Mouse (Mus musculus) adrenal gland, postnatal 4 days (tissue): Measurements from ENCODE around the gene Cbx5. TPM values are rescaled to one million over a fixed set of nuclear protein-coding genes. Genes with fewer than 3 reads are reported as not detected.
A peak's percentile ranks its signal among the peaks of the same experiment; 100 is the strongest.

ENCODE experiments used
- DNase-seq, 2 experiments: peaks; one replicate each; pipeline ENCODE4 v3.0.0; 2021 to 2022; ENCODE audit warnings: low spot score in 2 of 2, mixed read lengths in 2 of 2
- total RNA-seq, 2 experiments: library from RNA; stranded (reverse); gene quantifications; 2 replicates each; pipeline ENCODE4 v1.2.3; 2021

Gene Cbx5
- total RNA-seq, 2 experiments from 2014 or later = 111 to 127 TPM

- DNase-seq = peak; percentile 81 to 82
These were observed 62.7 kb downstream of the Cbx5 start for GRCm38 (mm10) chr15:103176874-103177421.

GRCm38 (mm10) chr15:103173251-103173650 lies 66.4 kb downstream of the Cbx5 start:
- no peak for DNase-seq

- DNase-seq = no peak
These were observed 67.1 kb downstream of the Cbx5 start for GRCm38 (mm10) chr15:103172537-103172936.

GRCm38 (mm10) chr15:103171276-103171675 lies 68.3 kb downstream of the Cbx5 start:
- no peak for DNase-seq

GRCm38 (mm10) chr15:103170316-103170679 lies 69.3 kb downstream of the Cbx5 start:
- DNase-seq = no peak

- no peak for DNase-seq
These were observed 69.9 kb downstream of the Cbx5 start for GRCm38 (mm10) chr15:103169612-103170315.

- no peak for DNase-seq
These were observed 70.6 kb downstream of the Cbx5 start for GRCm38 (mm10) chr15:103168801-103169611.

- DNase-seq = no peak
These were observed 71.8 kb downstream of the Cbx5 start for GRCm38 (mm10) chr15:103167786-103168185.

- DNase-seq = no peak
These were observed 72.5 kb downstream of the Cbx5 start, which contains the start of gene Smug1 for GRCm38 (mm10) chr15:103167042-103167615. Smug1 (minus strand) TSS chr15:103167092.

GRCm38 (mm10) chr15:103165924-103166323 lies 73.7 kb downstream of the Cbx5 start:
- DNase-seq = no peak

- DNase-seq = peak; percentile 62 to 86
These were observed 74.2 kb downstream of the Cbx5 start for GRCm38 (mm10) chr15:103165379-103165778.

GRCm38 (mm10) chr15:103163182-103163919 lies 76.3 kb downstream of the Cbx5 start:
- DNase-seq = peak; percentile 58 to 76

GRCm38 (mm10) chr15:103157585-103157984 lies 82.0 kb downstream of the Cbx5 start:
- DNase-seq = no peak

GRCm38 (mm10) chr15:103156890-103157289 lies 82.7 kb downstream of the Cbx5 start:
- DNase-seq = no peak

GRCm38 (mm10) chr15:103155366-103156321 lies 84.0 kb downstream of the Cbx5 start:
- DNase-seq = no peak

- no peak for DNase-seq
These were observed 86.6 kb downstream of the Cbx5 start for GRCm38 (mm10) chr15:103152890-103153610.

- DNase-seq = no peak
These were observed 87.2 kb downstream of the Cbx5 start for GRCm38 (mm10) chr15:103152371-103152770.

- no peak for DNase-seq
These were observed 91.8 kb downstream of the Cbx5 start for GRCm38 (mm10) chr15:103147779-103148178.

GRCm38 (mm10) chr15:103147422-103147690 lies 92.3 kb downstream of the Cbx5 start:
- no peak for DNase-seq
